Mouse (Mus musculus) retina, postnatal 7 days (tissue): ENCODE measurements around the gene Prrt1.
A peak's percentile ranks its signal among the peaks of the same experiment; 100 is the strongest.

ENCODE experiments used
- DNase-seq: peaks from one replicate; pipeline ENCODE4 v3.0.0-alpha.2; 2012; ENCODE audit warnings: low read depth, low spot score

Prrt1 gene

GRCm38 (mm10) chr17:34627943-34628643, 1.2 kb upstream of the Prrt1 start, which contains the start of gene Ppt2:
Ppt2 (minus strand) TSS chr17:34628510.
- DNase-seq, result no peak

- no peak for DNase-seq
Observed at GRCm38 (mm10) chr17:34628644-34628967, 727 bp upstream of the Prrt1 start.

- no peak for DNase-seq
Observed at GRCm38 (mm10) chr17:34629796-34630603, 667 bp downstream of the Prrt1 start.

DNA sequence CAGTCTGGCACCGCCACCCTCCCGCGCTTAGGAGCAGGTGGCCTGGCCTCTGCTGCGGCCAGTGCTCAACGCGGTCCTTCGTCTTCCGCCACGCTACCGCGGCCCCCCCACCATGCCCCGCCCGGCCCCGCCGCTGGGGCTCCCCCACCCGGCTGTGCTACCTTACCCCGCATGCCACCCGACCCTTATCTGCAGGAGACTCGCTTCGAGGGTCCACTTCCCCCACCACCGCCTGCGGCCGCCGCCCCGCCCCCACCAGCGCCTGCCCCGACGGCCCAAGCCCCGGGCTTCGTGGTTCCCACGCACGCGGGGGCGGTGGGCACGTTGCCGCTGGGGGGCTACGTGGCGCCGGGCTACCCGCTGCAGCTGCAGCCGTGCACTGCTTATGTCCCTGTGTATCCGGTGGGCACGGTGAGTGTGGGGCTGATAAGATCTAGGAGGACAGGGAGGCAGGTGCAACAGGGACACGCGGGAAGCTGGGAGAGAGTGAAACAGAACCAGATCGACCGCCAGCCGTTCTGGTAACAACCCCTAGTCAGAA, 1.5 kb downstream of the Prrt1 start:
- DNase-seq, result no peak

DNA sequence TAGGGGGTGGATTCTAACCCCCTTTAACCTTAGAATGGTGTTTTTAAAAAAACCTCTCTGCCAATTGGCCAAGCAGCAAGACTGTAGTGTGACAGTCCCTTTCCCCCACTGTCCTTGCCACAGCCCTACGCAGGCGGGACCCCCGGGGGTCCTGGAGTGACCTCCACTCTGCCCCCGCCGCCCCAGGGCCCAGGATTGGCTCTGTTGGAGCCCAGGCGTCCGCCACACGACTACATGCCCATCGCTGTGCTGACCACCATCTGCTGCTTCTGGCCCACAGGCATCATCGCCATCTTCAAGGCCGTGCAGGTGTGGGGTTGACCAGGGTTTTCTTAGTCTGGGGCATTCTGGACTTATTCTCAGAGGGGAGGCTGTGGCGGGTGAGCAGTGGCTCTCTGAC, 2.3 kb downstream of the Prrt1 start:
- DNase-seq, result no peak

DNA sequence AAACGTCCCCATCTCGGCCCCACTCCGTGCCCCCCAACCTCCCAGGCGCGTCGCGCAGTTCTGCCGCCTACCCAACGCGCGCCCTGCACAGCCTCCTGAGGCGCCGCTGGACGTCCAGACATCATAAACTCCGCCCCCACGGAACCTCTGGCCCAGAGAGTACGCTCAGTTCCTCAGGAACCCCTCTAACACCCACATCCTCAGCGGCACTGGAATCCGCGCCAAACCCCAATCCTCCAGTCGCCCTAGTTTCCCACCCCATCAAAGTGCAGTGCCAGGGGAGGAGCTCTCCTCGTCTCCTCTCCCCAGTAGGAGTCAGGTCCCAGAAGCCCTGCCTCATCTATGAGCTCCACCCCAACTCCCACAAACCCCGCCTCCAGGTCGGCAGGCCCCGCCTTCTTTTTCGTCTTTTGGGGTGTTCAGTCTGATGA, 2.9 kb downstream of the Prrt1 start:
- no peak for DNase-seq

DNA sequence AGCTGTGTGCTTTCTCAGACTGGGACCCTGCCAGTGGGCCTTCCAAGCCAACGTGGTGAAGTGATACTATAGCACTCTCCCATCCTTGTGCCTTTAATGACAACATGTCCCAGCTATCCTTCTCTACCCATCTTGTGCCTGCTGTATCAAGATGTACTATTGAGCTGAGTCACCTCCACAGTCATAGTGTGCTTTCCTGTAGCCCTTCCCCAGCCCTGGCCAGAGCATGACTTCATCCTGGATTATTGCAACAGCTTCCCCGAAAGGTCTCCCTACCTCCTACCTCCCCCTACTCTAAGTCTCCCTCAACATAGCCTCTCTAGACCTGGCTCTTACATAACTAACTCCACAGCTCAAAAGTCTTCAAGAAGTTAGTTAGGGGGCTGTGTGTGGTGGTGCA, 6.3 kb downstream of the Prrt1 start:
- no peak for DNase-seq

- DNase-seq, result no peak
Observed at GRCm38 (mm10) chr17:34637459-34637858, 8.1 kb downstream of the Prrt1 start.

DNA sequence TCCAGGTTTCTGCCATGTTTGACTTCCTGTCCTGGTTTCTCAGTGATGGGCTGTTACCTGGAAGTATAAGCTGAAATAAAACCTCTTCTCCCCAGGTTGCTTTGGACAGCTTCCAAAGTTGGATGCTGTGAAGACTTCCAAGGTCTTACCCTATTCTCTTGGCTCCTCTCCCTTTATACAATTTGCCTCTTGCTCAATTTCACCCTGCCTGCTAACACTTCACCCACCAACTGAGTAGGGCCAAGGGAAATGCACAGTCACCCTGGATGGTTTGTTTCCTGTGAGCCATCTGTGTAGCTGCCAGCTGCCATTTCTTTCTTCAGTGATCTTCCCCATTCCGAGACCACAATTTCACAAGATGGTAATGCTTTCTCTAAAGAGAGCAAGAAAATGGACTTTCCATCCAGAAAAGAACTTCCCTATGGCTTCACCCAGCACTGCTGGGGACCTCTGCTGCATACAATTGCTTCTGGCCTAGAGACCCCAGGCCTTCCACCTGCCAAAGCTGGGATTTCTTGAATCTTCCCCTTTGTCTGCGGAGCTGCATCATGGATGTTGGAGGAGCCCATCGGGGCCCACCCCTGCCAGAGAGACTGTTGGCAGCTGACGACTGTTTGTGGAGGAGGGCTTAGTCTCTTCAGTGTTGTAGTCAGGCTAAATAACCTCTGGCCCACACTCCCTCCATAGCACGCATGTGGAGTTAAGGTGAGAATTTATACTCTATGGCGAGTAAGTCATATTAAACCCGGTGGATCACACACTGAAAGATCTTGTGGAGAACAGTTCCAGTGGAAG, 10.3 kb downstream of the Prrt1 start:
- no peak for DNase-seq

GRCm38 (mm10) chr17:34640778-34641601, 11.7 kb downstream of the Prrt1 start:
- no peak for DNase-seq

DNA sequence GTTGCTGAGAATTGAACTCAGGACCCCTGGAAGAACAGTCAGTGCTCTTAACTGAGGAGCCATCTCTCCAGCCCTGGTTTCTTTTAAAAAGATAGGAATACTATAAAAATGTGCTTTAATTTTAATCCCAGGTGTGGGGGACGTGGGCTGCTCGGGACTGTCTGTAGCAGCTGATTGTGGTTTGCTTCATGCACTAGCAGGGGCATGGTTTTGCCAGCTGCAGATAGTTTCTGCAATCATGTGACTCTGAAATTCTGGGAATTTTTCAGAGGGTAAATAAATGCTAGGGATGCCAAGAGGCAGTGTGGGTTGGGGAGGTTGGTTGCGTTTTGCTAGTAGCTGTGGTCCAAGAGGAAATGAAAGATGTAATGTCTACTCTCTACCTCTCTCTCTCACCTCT, 12.6 kb downstream of the Prrt1 start:
- no peak for DNase-seq

DNA sequence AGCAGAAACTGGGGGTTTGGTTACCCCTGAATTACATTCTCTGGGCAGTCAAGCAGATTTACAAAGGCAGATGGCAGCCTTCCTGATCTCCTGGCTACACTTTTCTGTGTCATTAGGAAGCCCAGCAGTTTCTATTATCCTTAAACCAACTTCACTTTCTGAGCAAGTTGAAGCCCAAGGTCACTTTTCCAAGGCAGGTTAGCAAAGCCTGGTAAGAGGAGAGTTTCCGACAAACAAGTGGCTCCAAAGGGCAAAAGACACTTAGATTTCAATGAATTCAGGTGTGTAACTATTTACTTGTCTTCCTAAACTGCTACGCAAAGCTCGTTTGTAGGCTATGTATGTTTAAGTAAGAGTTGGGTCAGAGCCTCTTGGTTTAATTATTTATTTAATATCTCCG, 14.0 kb downstream of the Prrt1 start:
- no peak for DNase-seq

- DNase-seq, result no peak
Observed at GRCm38 (mm10) chr17:34643944-34644343, 14.6 kb downstream of the Prrt1 start.

DNA sequence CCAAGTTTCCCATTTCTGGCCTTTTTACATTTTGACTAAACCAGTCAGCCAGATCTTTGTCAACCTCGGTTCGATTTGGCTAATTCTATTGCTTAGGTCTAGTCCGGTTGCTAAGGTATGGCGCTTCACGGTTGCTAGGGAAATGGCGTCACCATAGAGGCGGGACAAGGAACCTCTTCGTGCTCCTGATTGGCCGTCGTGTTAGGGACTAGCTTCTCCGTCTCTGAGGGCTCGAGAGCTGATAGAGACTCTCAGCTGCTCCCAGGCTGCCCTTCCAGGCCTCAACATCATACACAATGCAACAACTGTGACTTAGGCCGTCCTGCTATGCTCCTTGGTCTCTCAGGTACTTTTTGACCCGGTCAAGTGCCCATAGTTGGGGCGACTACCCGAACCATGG, 15.3 kb downstream of the Prrt1 start, which contains the start of gene Fkbpl:
TSS of gene Fkbpl (plus strand) at position 157 of the 400 bp plus-strand sequence.
- peak; percentile 95 for DNase-seq

GRCm38 (mm10) chr17:34645256-34645829, 16.0 kb downstream of the Prrt1 start:
- no peak for DNase-seq

- DNase-seq, result no peak
Observed at GRCm38 (mm10) chr17:34645831-34646511, 16.6 kb downstream of the Prrt1 start.

DNA sequence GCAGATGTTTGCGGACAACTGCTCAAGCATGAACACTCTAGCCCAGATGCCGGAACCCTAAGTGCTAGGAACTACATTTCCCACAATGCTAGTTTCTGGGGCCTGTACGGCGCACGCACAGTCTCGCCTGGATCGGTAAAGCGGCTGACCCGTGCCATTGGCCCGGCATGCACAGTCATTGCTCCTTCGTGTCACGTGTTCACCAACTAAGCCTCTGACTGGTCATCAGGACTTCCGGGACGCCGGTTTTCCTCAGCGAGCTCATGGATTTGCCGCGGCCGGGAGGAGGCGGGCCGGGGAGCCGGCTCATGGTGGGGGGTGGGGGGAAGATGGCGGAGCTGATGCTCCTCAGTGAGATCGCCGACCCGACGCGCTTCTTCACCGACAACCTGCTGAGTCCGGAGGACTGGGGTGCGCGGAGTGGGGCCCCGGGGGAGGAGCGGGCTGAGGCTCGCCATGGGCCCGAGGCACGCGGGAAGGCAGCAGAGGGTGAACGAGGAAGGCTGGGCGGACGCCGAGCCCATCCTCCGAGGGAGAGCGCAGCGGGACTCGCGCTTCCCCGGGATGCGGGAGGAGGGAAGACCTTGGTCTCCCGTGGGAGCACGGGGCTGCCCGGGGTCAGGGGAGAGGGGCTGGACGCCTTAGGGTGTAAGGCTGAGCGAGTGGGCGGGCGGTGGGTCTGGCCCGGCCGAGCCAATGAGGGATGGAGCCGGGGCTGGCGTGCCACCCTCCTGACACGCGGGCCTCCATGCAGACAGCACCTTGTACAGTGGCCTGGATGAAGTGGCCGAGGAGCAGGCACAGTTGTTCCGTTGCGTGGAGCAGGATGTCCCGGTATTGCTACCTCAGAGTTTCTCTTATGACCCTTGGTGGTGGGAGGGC, 17.8 kb downstream of the Prrt1 start, which contains the start of gene Atf6b:
TSS of gene Atf6b (plus strand) at position 241 of the 882 bp plus-strand sequence.
- DNase-seq, result peak; percentile 93

DNA sequence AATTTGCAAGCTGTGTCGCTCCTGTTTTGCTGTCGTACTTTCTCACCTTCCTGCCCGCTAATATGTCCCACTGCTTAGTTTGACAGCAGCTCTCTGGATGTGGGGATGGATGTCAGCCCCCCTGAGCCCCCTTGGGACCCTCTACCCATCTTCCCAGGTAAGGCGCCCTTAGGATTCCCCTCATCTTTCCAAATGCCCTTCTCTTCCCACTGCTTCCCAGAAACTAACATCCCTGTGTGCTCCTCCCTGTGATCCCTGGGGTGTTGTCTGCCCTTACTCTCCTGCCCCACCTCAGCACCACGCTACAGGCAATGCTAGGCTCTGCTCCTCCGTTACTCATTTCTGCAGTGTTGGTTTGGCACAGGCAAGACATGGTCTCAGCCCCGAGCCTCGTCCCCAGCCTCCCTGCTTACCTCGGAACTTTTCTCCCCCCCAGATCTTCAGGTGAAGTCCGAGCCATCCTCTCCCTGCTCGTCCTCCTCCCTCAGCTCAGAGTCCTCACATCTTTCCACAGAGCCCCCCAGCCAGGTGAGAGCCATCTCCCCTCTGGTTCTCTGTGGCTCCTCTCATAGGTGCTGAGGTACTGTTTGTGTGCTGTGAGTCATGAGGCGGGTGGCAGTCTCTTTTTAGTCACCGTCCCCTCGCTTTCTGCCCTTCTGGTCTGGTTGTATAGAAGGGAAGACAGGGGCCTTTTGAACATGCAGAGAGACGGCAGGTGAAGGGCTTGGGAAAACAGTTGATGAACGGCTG, 19.0 kb downstream of the Prrt1 start:
- DNase-seq, result no peak
